Mouse (Mus musculus) olfactory bulb, adult 2 months (tissue): ENCODE results near the gene Traf2.

ENCODE experiments used
- CTCF ChIP-seq: fragments of 200-500 bp; IDR thresholded peaks from 2 replicates; pipeline ENCODE4 v1.5.1; 2012; ENCODE audit warnings: low read depth, mild to moderate bottlenecking, low read length, moderate library complexity; ENCODE audit not compliant: insufficient read depth
- POLR2A ChIP-seq: fragments of 200-500 bp; IDR thresholded peaks from 2 replicates; pipeline ENCODE4 v1.6.1; 2012; ENCODE audit warnings: mild to moderate bottlenecking, low read depth, low read length, moderate library complexity; ENCODE audit not compliant: insufficient read depth

DNA sequence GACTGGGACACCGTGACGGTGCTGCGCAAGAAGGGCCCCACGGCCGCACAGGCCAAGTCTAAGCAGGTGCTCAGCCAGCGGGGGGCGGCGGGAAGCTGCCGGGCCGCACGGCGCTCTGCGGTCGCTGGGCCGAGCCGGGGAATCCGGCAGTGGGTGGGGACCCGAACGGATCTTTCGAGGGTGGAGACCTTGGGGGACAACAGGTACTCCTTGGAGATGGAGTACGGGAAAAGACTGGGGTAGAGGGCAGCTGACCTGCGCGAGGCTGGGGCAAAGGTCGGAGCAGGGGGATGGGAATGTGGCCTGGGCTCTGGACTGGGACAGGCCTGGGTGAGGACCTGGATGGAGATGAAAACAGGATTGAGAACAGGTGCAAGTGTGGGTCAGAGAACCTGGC lies 11.2 kb upstream of the Traf2 start:
- TF ChIP-seq CTCF, result no peak
- TF ChIP-seq POLR2A, result no peak
